Comparison of ENCODE assay signal across 8 mouse cellular contexts in genomic region chr11:62539089-62539890, GRCm38 (mm10). TPM values are rescaled to one million over a fixed set of nuclear protein-coding genes. Genes with fewer than 3 reads are reported as not detected.
DNase-seq lines count a peak whose midpoint lies in the region; ATAC-seq and TF ChIP-seq lines count a peak whose summit lies in the region.

Cenpv (minus strand) TSS chr11:62539261.

- H3K9me3 ChIP-seq in MEL (replicated peaks; ENCODE audit: insufficient read depth, low read length): no peaks in the 10 kb centered on the region
- no peaks in the 10 kb centered on the region for H3K9me3 ChIP-seq in lung, embryonic 14.5 days (ENCODE audit: low read depth, low read length)

- peak within 1 kb of the TSS; percentile 96 for H3K4me2 ChIP-seq in lung, embryonic 14.5 days

- no peak for TF ChIP-seq RAD21 in MEL (IDR thresholded peaks at IDR 0.05; ENCODE audit: low read depth, low read length)

- TF ChIP-seq EP300 in MEL (IDR thresholded peaks at IDR 0.05; ENCODE audit: low read depth in 1 of 2, low read length in 2 of 2): peak in 1 of 2 experiments; percentile 18; a peak in 1 of 4 replicates

- peak within 1 kb of the TSS; percentile 100 for H3K9ac ChIP-seq in MEL (ENCODE audit: control insufficient read depth, low read depth, low read length, poor library complexity, severe bottlenecking)
- peak within 1 kb of the TSS; percentile 85 for H3K9ac ChIP-seq in lung, embryonic 14.5 days

- peak within 1 kb of the TSS; percentile 76 for H3K27ac ChIP-seq in MEL (ENCODE audit: control insufficient read depth, low read depth, low read length)
- 0 out of 2 replicates have a peak within 1 kb of the TSS, but pooled peaks have one; percentile 8 for H3K27ac ChIP-seq in lung, embryonic 14.5 days (ENCODE audit: low read depth)
- H3K27ac ChIP-seq in thymus, adult 2 months (ENCODE audit: control insufficient read depth, insufficient read depth, low read length): no peak within 1 kb of the TSS

- H3K4me1 ChIP-seq in MEL (ENCODE audit: control insufficient read depth in 1 of 2, insufficient read depth in 2 of 2, low read length in 2 of 2): peaks cover 6 to 8% of the 10 kb centered on the region in 2 experiments
- no peaks in the 10 kb centered on the region for H3K4me1 ChIP-seq in lung, embryonic 14.5 days (ENCODE audit: insufficient read depth)
- peaks cover 10% of the 10 kb centered on the region for H3K4me1 ChIP-seq in thymus, adult 2 months (replicated peaks; ENCODE audit: control insufficient read depth, insufficient read depth, low read length)

- peaks cover 28% of the 10 kb centered on the region for H3K79me2 ChIP-seq in MEL (ENCODE audit: control insufficient read depth, insufficient read depth, low read length, poor library complexity)

- ATAC-seq in hematopoietic stem cell, adult 5-6 weeks (replicated peaks in 1 of 2; ENCODE audit: insufficient read depth in 1 of 2, low FRiP score in 2 of 2, low TSS enrichment in 1 of 2, low read depth in 1 of 2, poor library complexity in 2 of 2, severe bottlenecking in 2 of 2): peak in 1 of 2 experiments; percentile 25; a peak in 2 of 4 replicates
- ATAC-seq in lung, embryonic 14.5 days (ENCODE audit: insufficient read depth): peak; percentile 62
- ATAC-seq in neutrophil, adult 5-6 weeks (ENCODE audit: extremely low read depth, insufficient number of reproducible peaks, low FRiP score, poor library complexity, severe bottlenecking): peak; percentile 16; the same call in 1 of the 2 replicates

- peaks cover 8 to 18% of the 10 kb centered on the region in 2 experiments for H3K36me3 ChIP-seq in MEL (ENCODE audit: control insufficient read depth in 1 of 2, insufficient read depth in 2 of 2, low read length in 2 of 2)
- no peaks in the 10 kb centered on the region for H3K36me3 ChIP-seq in lung, embryonic 14.5 days (ENCODE audit: insufficient read depth)
- no peaks in the 10 kb centered on the region for H3K36me3 ChIP-seq in thymus, adult 2 months (ENCODE audit: control insufficient read depth, insufficient read depth, low read length)

- H3K27me3 ChIP-seq in MEL (ENCODE audit: control insufficient read depth in 1 of 2, insufficient read depth in 2 of 2, low read length in 2 of 2): no peaks in the 10 kb centered on the region
- H3K27me3 ChIP-seq in lung, embryonic 14.5 days (ENCODE audit: insufficient read depth, low read length): peaks cover 19% of the 10 kb centered on the region; the same call in 1 of the 2 replicates
- peaks cover 13% of the 10 kb centered on the region; the same call in 1 of the 2 replicates for H3K27me3 ChIP-seq in thymus, adult 2 months (ENCODE audit: control insufficient read depth, insufficient read depth, low read length)

- 7% methylated on average over 47 of the region's 57 CpGs for WGBS in lung, embryonic 14.5 days
- 8% methylated on average over 56 of the region's 57 CpGs for WGBS in thymus, adult 2 months

- TF ChIP-seq CTCF in MEL (IDR thresholded peaks at IDR 0.05 in 2 of 3, conservative IDR thresholded peaks at IDR 0.05 in 1 of 3; ENCODE audit: control insufficient read depth in 1 of 3, insufficient read depth in 1 of 3, low read depth in 2 of 3, low read length in 3 of 3, poor library complexity in 1 of 3, severe bottlenecking in 1 of 3): no peak
- no peak for TF ChIP-seq CTCF in lung, embryonic 14.5 days (IDR thresholded peaks at IDR 0.05; ENCODE audit: low read depth)
- TF ChIP-seq CTCF in thymus, adult 2 months (IDR thresholded peaks at IDR 0.05; ENCODE audit: borderline replicate concordance, control insufficient read depth, extremely low read depth, insufficient read depth, low read length, poor library complexity): no peak

- DNase-seq in MEL (ENCODE audit: low read depth, low spot score): peak; percentile 89
- peak; percentile 85 for DNase-seq in cerebellum, adult 8-10 months
- peak in 1 of 2 experiments; percentile 72 for DNase-seq in frontal cortex, adult 2 months (ENCODE audit: extremely low spot score in 1 of 2, low spot score in 1 of 2)
- peak in 1 of 2 experiments; percentile 64 for DNase-seq in layer of hippocampus, adult 8-10 months (ENCODE audit: low spot score in 2 of 2)
- DNase-seq in lung, embryonic 14.5 days: peak; percentile 82
- DNase-seq in thymus, adult 2 months: peak; percentile 76

- TF ChIP-seq POLR2A in MEL (IDR thresholded peaks at IDR 0.05; ENCODE audit: control insufficient read depth in 1 of 2, insufficient read depth in 1 of 2, low read depth in 1 of 2, low read length in 2 of 2, poor library complexity in 1 of 2): peak; percentile 80 to 93; a peak in 3 of 4 replicates
- TF ChIP-seq POLR2A in thymus, adult 2 months (IDR thresholded peaks at IDR 0.05; ENCODE audit: control insufficient read depth, extremely low read depth, insufficient read depth, low read length, poor library complexity): no peak

- peak within 1 kb of the TSS; percentile 58 to 91 for H3K4me3 ChIP-seq in MEL (ENCODE audit: control insufficient read depth in 1 of 2, insufficient read depth in 1 of 2, low read depth in 2 of 2, low read length in 2 of 2)
- H3K4me3 ChIP-seq in lung, embryonic 14.5 days (ENCODE audit: low read depth, low read length): peak within 1 kb of the TSS; percentile 74
- peak within 1 kb of the TSS; percentile 87 for H3K4me3 ChIP-seq in thymus, adult 2 months (ENCODE audit: control insufficient read depth, insufficient read depth, low read length)

TF ChIP-seq in MEL, 35 proteins besides CTCF, POLR2A, EP300 and RAD21 (continues in another document):
- TF ChIP-seq TCF12 (IDR thresholded peaks at IDR 0.05; ENCODE audit: low read depth, low read length) (peak; percentile 64), ZKSCAN1 (IDR thresholded peaks at IDR 0.05; ENCODE audit: low read depth, low read length) (0 out of 2 replicates have a peak, but pooled peaks have one; percentile 15), KAT2A (conservative IDR thresholded peaks at IDR 0.05; ENCODE audit: low read depth, low read length) (peak; percentile 19; the same call in 1 of the 2 replicates), MYB (IDR thresholded peaks at IDR 0.05; ENCODE audit: low read depth, low read length) (no peak), MYC (IDR thresholded peaks at IDR 0.05; ENCODE audit: low read depth, low read length) (peak; percentile 83), MAFK (IDR thresholded peaks at IDR 0.05; ENCODE audit: borderline replicate concordance, low read depth, low read length) (no peak), HCFC1 (IDR thresholded peaks at IDR 0.05; ENCODE audit: low read depth, low read length) (peak; percentile 64), MAX (IDR thresholded peaks at IDR 0.05; ENCODE audit: low read length) (peak; percentile 34; the same call in 1 of the 2 replicates), CHD1 (IDR thresholded peaks at IDR 0.05; ENCODE audit: low read depth, low read length) (peak; percentile 59; the same call in 1 of the 2 replicates), ETS1 (IDR thresholded peaks at IDR 0.05; ENCODE audit: low read depth, low read length) (no peak), USF1 (IDR thresholded peaks at IDR 0.05; ENCODE audit: low read depth, low read length) (no peak), UBTF (IDR thresholded peaks at IDR 0.05; ENCODE audit: borderline replicate concordance, insufficient read depth, low read depth, low read length) (0 out of 2 replicates have a peak, but pooled peaks have one; percentile 81), SMC3 (IDR thresholded peaks at IDR 0.05; ENCODE audit: low read depth, low read length) (0 out of 2 replicates have a peak, but pooled peaks have one; percentile 2), SIN3A (IDR thresholded peaks at IDR 0.05; ENCODE audit: low read length) (peak; percentile 81), NRF1 (IDR thresholded peaks at IDR 0.05; ENCODE audit: insufficient read depth, low read depth, low read length, poor library complexity, severe bottlenecking) (peak; percentile 39; the same call in 1 of the 2 replicates), TBP (IDR thresholded peaks at IDR 0.05; ENCODE audit: low read depth, low read length) (peak; percentile 71; the same call in 1 of the 2 replicates), GABPA (IDR thresholded peaks at IDR 0.05; ENCODE audit: low read depth, low read length) (no peak), POLR2AphosphoS5 (IDR thresholded peaks at IDR 0.05; ENCODE audit: borderline replicate concordance, low read depth, low read length) (no peak), JUND (IDR thresholded peaks at IDR 0.05; ENCODE audit: low read depth, low read length) (no peak), MEF2A (IDR thresholded peaks at IDR 0.05; ENCODE audit: extremely low read depth, insufficient replicate concordance, low read depth, low read length, poor library complexity, severe bottlenecking) (no peak), USF2 (IDR thresholded peaks at IDR 0.05; ENCODE audit: borderline replicate concordance in 1 of 2, insufficient read depth in 1 of 2, low read depth in 1 of 2, low read length in 2 of 2) (no peak), GATA1 (IDR thresholded peaks at IDR 0.05; ENCODE audit: low read depth, low read length) (no peak), RCOR1 (IDR thresholded peaks at IDR 0.05; ENCODE audit: low read depth, low read length) (no peak), MAZ (IDR thresholded peaks at IDR 0.05; ENCODE audit: low read depth, low read length) (no peak; the same call in 1 of the 2 replicates), POLR2AphosphoS2 (IDR thresholded peaks at IDR 0.05; ENCODE audit: low read length) (peak; percentile 74; the same call in 1 of the 2 replicates), MXI1 (IDR thresholded peaks at IDR 0.05; ENCODE audit: low read depth, low read length) (peak; percentile 80), NELFE (IDR thresholded peaks at IDR 0.05; ENCODE audit: low read depth, low read length) (peak; percentile 93), ZMIZ1 (IDR thresholded peaks at IDR 0.05; ENCODE audit: low read depth, low read length) (peak; percentile 90), ZC3H11A (IDR thresholded peaks at IDR 0.05; ENCODE audit: low read depth, low read length) (no peak), ZNF384 (IDR thresholded peaks at IDR 0.05; ENCODE audit: low read depth, low read length) (no peak), BHLHE40 (IDR thresholded peaks at IDR 0.05; ENCODE audit: borderline replicate concordance, low read depth, low read length) (no peak; the same call in 1 of the 2 replicates)

RNA-seq across cellular contexts. Expression of gene Cenpv, which starts in this region (rescaled TPM):
- 150 and 178 TPM in 2 replicates for total RNA-seq in MEL (2012; rRNA removed)
- polyA plus RNA-seq in MEL (2012; ENCODE audit: insufficient read depth in 1 of 2, insufficient read length in 2 of 2, low read depth in 1 of 2, low replicate concordance in 2 of 2, missing spikeins in 1 of 2): 1,000 to 10,000 TPM in 1 of 2 experiments, 100 to 1,000 TPM in 1; 149 to 2,878 TPM
- 61.0 and 66.1 TPM in 2 replicates for polyA plus RNA-seq in frontal cortex, adult 2 months (2012; rRNA removed)
- total RNA-seq in hematopoietic stem cell, adult 5-6 weeks (2017): 11.5 and 33.0 TPM in 2 replicates
- total RNA-seq in layer of hippocampus, adult 8-10 months (2022): 10 to 100 TPM; 32.1 to 40.8 (median 39.0) TPM
- 18.2 and 18.9 TPM in 2 replicates for polyA plus RNA-seq in lung, embryonic 14.5 days (2014; fragmentation: Nextera tagmentation; extraction: Ambion mirVana)
- 1.7 and 9.0 TPM in 2 replicates for total RNA-seq in neutrophil, adult 5-6 weeks (2017)
- polyA plus RNA-seq in thymus, adult 2 months (2012; rRNA removed): 12.9 and 13.7 TPM in 2 replicates
